Mouse (Mus musculus) liver, postnatal 0 days (tissue): ENCODE data around the gene Tada1.

Source experiments
- CTCF ChIP-seq: sonication (generic); IDR thresholded peaks from 2 replicates; pipeline ENCODE4 v1.5.1; 2016; ENCODE audit warnings: antibody characterized with exemption, low read depth
- EP300 ChIP-seq: IDR thresholded peaks from 2 replicates; pipeline ENCODE4 v1.6.1; 2016; ENCODE audit warnings: antibody characterized with exemption, low read depth, mild to moderate bottlenecking

GRCm38 (mm10) chr1:166411541-166411940 is 32.6 kb downstream of the Tada1 start:
- TF ChIP-seq CTCF (no peak), EP300 (no peak)
